Mouse (Mus musculus) MEL (cell line): Measurements from ENCODE around the gene Zfp87. TPM values are rescaled to one million over a fixed set of nuclear protein-coding genes. Genes with fewer than 3 reads are reported as not detected.

Experiments
- DNase-seq: peaks from one replicate; pipeline ENCODE4 v3.0.0; 2011; ENCODE audit warnings: low read depth, low spot score
- H3K27ac ChIP-seq: 2 replicates; pipeline ENCODE4 v1.5.1; 2012; ENCODE audit warnings: low read depth, mild to moderate bottlenecking, control low read depth, low read length, moderate library complexity; ENCODE audit not compliant: control insufficient read depth
- H3K27me3 ChIP-seq, 2 experiments: fragments of 150-350 bp in 1 of 2; sonication (generic) in 1 of 2; 2 replicates each; pipeline ENCODE4 v1.6.1; 2012; ENCODE audit warnings: low read length in 2 of 2, mild to moderate bottlenecking in 2 of 2, improper control_type of control experiment in 1 of 2, moderate library complexity in 1 of 2; ENCODE audit not compliant: insufficient read depth in 2 of 2, control insufficient read depth in 1 of 2
- H3K36me3 ChIP-seq, 2 experiments: 2 replicates each; pipeline ENCODE4 v1.6.1; 2012 to 2014; ENCODE audit warnings: low read length in 2 of 2, improper control_type of control experiment in 1 of 2, inconsistent platforms in 1 of 2, mild to moderate bottlenecking in 1 of 2; ENCODE audit not compliant: insufficient read depth in 2 of 2, control insufficient read depth in 1 of 2
- H3K4me1 ChIP-seq, 2 experiments: fragments of 150-350 bp in 1 of 2; sonication (generic) in 1 of 2; 2 replicates each; pipeline ENCODE4 v1.6.1; 2012; ENCODE audit warnings: low read length in 2 of 2, improper control_type of control experiment in 1 of 2, mild to moderate bottlenecking in 1 of 2; ENCODE audit not compliant: insufficient read depth in 2 of 2, control insufficient read depth in 1 of 2
- H3K4me3 ChIP-seq, 2 experiments: fragments of 150-350 bp in 1 of 2; sonication (generic) in 1 of 2; 2 replicates each; pipeline ENCODE4 v1.5.1; 2012; ENCODE audit warnings: low read depth in 2 of 2, low read length in 2 of 2, mild to moderate bottlenecking in 2 of 2, moderate library complexity in 2 of 2, control low read depth in 1 of 2, improper control_type of control experiment in 1 of 2; ENCODE audit not compliant: control insufficient read depth in 1 of 2, insufficient read depth in 1 of 2
- H3K79me2 ChIP-seq: 2 replicates; pipeline ENCODE4 v1.6.1; 2012; ENCODE audit warnings: mild to moderate bottlenecking, low read length, moderate library complexity; ENCODE audit not compliant: control insufficient read depth, poor library complexity, insufficient read depth
- H3K9ac ChIP-seq: 2 replicates; pipeline ENCODE4 v1.6.1; 2012; ENCODE audit warnings: low read depth, mild to moderate bottlenecking, control low read depth, low read length, moderate library complexity; ENCODE audit not compliant: control insufficient read depth, poor library complexity, severe bottlenecking
- H3K9me3 ChIP-seq: fragments of 150-350 bp; sonication (generic); replicated peaks from 2 replicates; pipeline ENCODE4 v1.6.1; 2012; ENCODE audit warnings: mild to moderate bottlenecking, low read length, improper control_type of control experiment, moderate library complexity; ENCODE audit not compliant: insufficient read depth
- BHLHE40 ChIP-seq: IDR thresholded peaks from 2 replicates; pipeline ENCODE4 v1.6.1; 2012; ENCODE audit warnings: low read depth, mild to moderate bottlenecking, inconsistent platforms, low read length, improper control_type of control experiment, borderline replicate concordance
- EP300 ChIP-seq, 2 experiments: IDR thresholded peaks; 2 replicates each; pipeline ENCODE4 v1.6.1; 2011; ENCODE audit warnings: improper control_type of control experiment in 2 of 2, low read length in 2 of 2, low read depth in 1 of 2, mild to moderate bottlenecking in 1 of 2
- ETS1 ChIP-seq: IDR thresholded peaks from 2 replicates; pipeline ENCODE4 v1.6.1; 2012; ENCODE audit warnings: low read depth, mild to moderate bottlenecking, inconsistent platforms, low read length, improper control_type of control experiment, moderate library complexity
- GATA1 ChIP-seq: IDR thresholded peaks from 2 replicates; pipeline ENCODE4 v1.6.1; 2011; ENCODE audit warnings: low read depth, low read length, improper control_type of control experiment
- JUND ChIP-seq: IDR thresholded peaks from 2 replicates; pipeline ENCODE4 v1.6.1; 2011; ENCODE audit warnings: low read depth, mild to moderate bottlenecking, improper control_type of control experiment, low read length
- MAX ChIP-seq: IDR thresholded peaks from 2 replicates; pipeline ENCODE4 v1.6.1; 2011; ENCODE audit warnings: low read length, improper control_type of control experiment
- MAZ ChIP-seq: IDR thresholded peaks from 2 replicates; pipeline ENCODE4 v1.6.1; 2012; ENCODE audit warnings: low read depth, mild to moderate bottlenecking, inconsistent platforms, low read length, improper control_type of control experiment
- MXI1 ChIP-seq: IDR thresholded peaks from 2 replicates; pipeline ENCODE4 v1.6.1; 2011; ENCODE audit warnings: mild to moderate bottlenecking, low read depth, low read length, improper control_type of control experiment
- MYC ChIP-seq: IDR thresholded peaks from 2 replicates; pipeline ENCODE4 v1.6.1; 2011; ENCODE audit warnings: low read depth, mild to moderate bottlenecking, low read length, improper control_type of control experiment, moderate library complexity
- NELFE ChIP-seq: IDR thresholded peaks from 2 replicates; pipeline ENCODE4 v1.6.1; 2011; ENCODE audit warnings: low read depth, low read length, improper control_type of control experiment
- RCOR1 ChIP-seq: IDR thresholded peaks from 2 replicates; pipeline ENCODE4 v1.6.1; 2012; ENCODE audit warnings: low read depth, mild to moderate bottlenecking, inconsistent platforms, low read length, improper control_type of control experiment
- SIN3A ChIP-seq: IDR thresholded peaks from 2 replicates; pipeline ENCODE4 v1.6.1; 2012; ENCODE audit warnings: low read length, improper control_type of control experiment, inconsistent platforms
- TAL1 ChIP-seq: IDR thresholded peaks from 2 replicates; pipeline ENCODE4 v1.6.1; 2012; ENCODE audit warnings: mild to moderate bottlenecking, inconsistent platforms, low read length, moderate library complexity, mixed read lengths
- TBP ChIP-seq: IDR thresholded peaks from 2 replicates; pipeline ENCODE4 v1.8.0; 2011; ENCODE audit warnings: low read depth, low read length, improper control_type of control experiment
- ZMIZ1 ChIP-seq: IDR thresholded peaks from 2 replicates; pipeline ENCODE4 v1.6.1; 2012; ENCODE audit warnings: low read depth, mild to moderate bottlenecking, inconsistent platforms, low read length, improper control_type of control experiment, moderate library complexity
- polyA plus RNA-seq, 2 experiments: library from polyadenylated mRNA; stranded (reverse) in 1 of 2; unstranded in 1 of 2; fragments of >175 nt in 1 of 2; fragments of >200 nt in 1 of 2; gene quantifications; 2 replicates each; pipeline versions ENCODE4 v1.2.1 to v1.2.4; 2012; ENCODE audit warnings: low replicate concordance in 2 of 2, low read depth in 1 of 2; ENCODE audit not compliant: insufficient read length in 2 of 2, insufficient read depth in 1 of 2, missing spikeins in 1 of 2
- total RNA-seq: library from RNA; depleted of rRNA; stranded (reverse); fragments of 300-350 nt; gene quantifications from 2 replicates; pipeline ENCODE4 v1.2.3, GENCODE M21; 2012

The Zfp87 gene
- total and polyA plus RNA-seq, 3 experiments: 11.7 to 28.4 TPM; not detected in 1

GRCm38 (mm10) chr13:67527049-67527730, 1.2 kb upstream of the Zfp87 start:
- no peaks in the 10 kb centered on the region for H3K9me3 ChIP-seq
- H3K4me3 ChIP-seq: peak overlapping the region; percentile 72 to 97
- TF ChIP-seq EP300 (IDR thresholded peaks at IDR 0.05; ENCODE audit: low read depth in 1 of 2, low read length in 2 of 2) (peak; percentile 24 to 41; a peak in 2 of 4 replicates), TAL1 (no peak), NELFE (no peak), BHLHE40 (0 out of 2 replicates have a peak, but pooled peaks have one; percentile 11), MYC (peak; percentile 75; the same call in 1 of the 2 replicates), ZMIZ1 (no peak), GATA1 (peak; percentile 40; the same call in 1 of the 2 replicates), SIN3A (peak; percentile 50), RCOR1 (peak; percentile 57), ETS1 (no peak), MXI1 (peak; percentile 77), JUND (no peak), MAZ (no peak), MAX (peak; percentile 77)
- H3K79me2 ChIP-seq: peaks cover 21% of the 10 kb centered on the region
- peaks cover 0 to 4% of the 10 kb centered on the region in 2 experiments; a peak in 1 of 4 replicates for H3K4me1 ChIP-seq
- H3K27ac ChIP-seq: peak overlapping the region; percentile 36
- peak; percentile 70 for DNase-seq
- H3K27me3 ChIP-seq: no peaks in the 10 kb centered on the region
- H3K9ac ChIP-seq: peak overlapping the region; percentile 59
- H3K36me3 ChIP-seq: peaks cover 0 to 9% of the 10 kb centered on the region in 2 experiments; a peak in 2 of 4 replicates

GRCm38 (mm10) chr13:67500908-67501307, 25.1 kb downstream of the Zfp87 start:
- Histone ChIP-seq H3K36me3 (no peaks in the 10 kb centered on the region; a peak in 2 of 4 replicates), H3K9me3 (no peaks in the 10 kb centered on the region), H3K79me2 (peaks cover 4% of the 10 kb centered on the region), H3K4me1 (peaks cover 0 to 8% of the 10 kb centered on the region in 2 experiments; a peak in 2 of 4 replicates), H3K4me3 (no peak overlapping the region), H3K9ac (no peak overlapping the region), H3K27me3 (no peaks in the 10 kb centered on the region), H3K27ac (no peak overlapping the region)
- DNase-seq: no peak
- no peak for TF ChIP-seq TBP
